In genomic region chr5:124492618-124493017, GRCm38 (mm10) we compare ENCODE assay signal across 19 mouse cellular contexts. TPM values are rescaled to one million over a fixed set of nuclear protein-coding genes. Genes with fewer than 3 reads are reported as not detected.
DNase-seq lines count a peak whose midpoint lies in the region; ATAC-seq and TF ChIP-seq lines count a peak whose summit lies in the region.
"Had no signal": no experiment of that assay in that cellular context is flagged by ENCODE, and none has a peak within 500 bp of the region (broad histone marks: within the 10 kb centered on the region; RNA-seq: fewer than 3 reads in every experiment).

No protein-coding gene starts in this region.

- H3K36me3 ChIP-seq in liver, postnatal 0 days (replicated peaks; ENCODE audit: insufficient read depth, low read length), result no peaks in the 10 kb centered on the region; the same call in 1 of the 2 replicates
- H3K36me3 ChIP-seq in liver, embryonic 12.5 days, result peaks cover 41% of the 10 kb centered on the region
- peaks cover 70% of the 10 kb centered on the region for H3K36me3 ChIP-seq in megakaryocyte, embryonic 14.5 days (replicated peaks; ENCODE audit: low read length)
- no peaks in the 10 kb centered on the region for H3K36me3 ChIP-seq in splenic B cell, adult 2 months (ENCODE audit: control insufficient read depth, insufficient read depth, low read length, poor library complexity, severe bottlenecking)

- H3K9ac ChIP-seq in liver, postnatal 0 days (replicated peaks), result no peak overlapping the region
- no peak overlapping the region for H3K9ac ChIP-seq in liver, embryonic 12.5 days
- H3K9ac ChIP-seq: embryonic facial prominence, embryonic 15.5 days; heart, embryonic 13.5 days; hindbrain, embryonic 15.5 days had no signal

- DNase-seq in liver, postnatal 0 days, result no peak
- DNase-seq in splenic B cell, adult 2 months (ENCODE audit: low read depth, low spot score), result peak; percentile 65
- no peak for DNase-seq in adrenal gland, postnatal 25 days
- no peak for DNase-seq in embryo, embryonic 9.5 days (ENCODE audit: extremely low spot score)
- DNase-seq: adrenal gland, adult 8-10 months; cerebellum, adult 11-12 months; cerebellum, adult 9-10 months; cerebellum, postnatal 25 days; gastrocnemius, postnatal 14 days; heart, postnatal 36 days had no signal

- H3K4me1 ChIP-seq in liver, postnatal 0 days (ENCODE audit: insufficient read depth), result peaks cover 12% of the 10 kb centered on the region
- peaks cover 12% of the 10 kb centered on the region for H3K4me1 ChIP-seq in liver, embryonic 12.5 days
- H3K4me1 ChIP-seq in megakaryocyte, embryonic 14.5 days, result peaks cover 55% of the 10 kb centered on the region
- H3K4me1 ChIP-seq: embryonic facial prominence, embryonic 15.5 days; forebrain, embryonic 10.5 days; hindbrain, embryonic 15.5 days had no signal

- TF ChIP-seq CTCF in liver, postnatal 0 days (IDR thresholded peaks at IDR 0.05; ENCODE audit: low read depth), result no peak

- H3K27ac ChIP-seq in liver, postnatal 0 days (ENCODE audit: low read depth), result no peak overlapping the region
- no peak overlapping the region for H3K27ac ChIP-seq in liver, embryonic 12.5 days
- H3K27ac ChIP-seq: embryonic facial prominence, embryonic 15.5 days; forebrain, embryonic 10.5 days; heart, embryonic 13.5 days; hindbrain, embryonic 15.5 days had no signal

- H3K4me2 ChIP-seq in liver, postnatal 0 days (ENCODE audit: low read depth, low read length), result no peak overlapping the region
- H3K4me2 ChIP-seq in liver, embryonic 12.5 days, result no peak overlapping the region
- H3K4me2 ChIP-seq: embryonic facial prominence, embryonic 15.5 days; heart, embryonic 13.5 days; hindbrain, embryonic 15.5 days had no signal

- 65% methylated on average over 4 of the region's 4 CpGs for WGBS in liver, postnatal 0 days (ENCODE audit: insufficient replicate concordance)
- WGBS in liver, embryonic 12.5 days (ENCODE audit: insufficient replicate concordance), result 58% methylated on average over 4 of the region's 4 CpGs

- TF ChIP-seq EP300 in liver, postnatal 0 days (IDR thresholded peaks at IDR 0.05; ENCODE audit: low read depth), result no peak

- no peaks in the 10 kb centered on the region for H3K9me3 ChIP-seq in liver, postnatal 0 days (ENCODE audit: low read length)
- no peaks in the 10 kb centered on the region for H3K9me3 ChIP-seq in liver, embryonic 12.5 days (replicated peaks)
- no peaks in the 10 kb centered on the region for H3K9me3 ChIP-seq in megakaryocyte, embryonic 14.5 days
- H3K9me3 ChIP-seq: embryonic facial prominence, embryonic 15.5 days; forebrain, embryonic 10.5 days; heart, embryonic 13.5 days; hindbrain, embryonic 15.5 days had no signal

- no peaks in the 10 kb centered on the region for H3K27me3 ChIP-seq in liver, postnatal 0 days (ENCODE audit: insufficient read depth, low read length)
- H3K27me3 ChIP-seq in liver, embryonic 12.5 days (replicated peaks), result no peaks in the 10 kb centered on the region
- H3K27me3 ChIP-seq in megakaryocyte, embryonic 14.5 days (replicated peaks), result no peaks in the 10 kb centered on the region
- H3K27me3 ChIP-seq in splenic B cell, adult 2 months (ENCODE audit: control insufficient read depth, insufficient read depth, low read length, poor library complexity, severe bottlenecking), result no peaks in the 10 kb centered on the region
- H3K27me3 ChIP-seq: embryonic facial prominence, embryonic 15.5 days; heart, embryonic 13.5 days; hindbrain, embryonic 15.5 days had no signal

- peak; percentile 43; the same call in 1 of the 2 replicates for ATAC-seq in liver, postnatal 0 days
- ATAC-seq in liver, embryonic 12.5 days, result no peak; the same call in 1 of the 2 replicates
- ATAC-seq in granulocyte monocyte progenitor cell, adult 5-6 weeks (replicated peaks; ENCODE audit: poor library complexity, severe bottlenecking), result peak; percentile 83
- ATAC-seq: forebrain, embryonic 14.5 days had no signal

- no peak overlapping the region for H3K4me3 ChIP-seq in liver, postnatal 0 days (ENCODE audit: low read depth, low read length)
- no peak overlapping the region for H3K4me3 ChIP-seq in liver, embryonic 12.5 days
- H3K4me3 ChIP-seq in megakaryocyte, embryonic 14.5 days (replicated peaks), result peak overlapping the region; percentile 6
- H3K4me3 ChIP-seq: embryonic facial prominence, embryonic 15.5 days; erythroblast, embryonic 14.5 days; forebrain, embryonic 10.5 days; heart, embryonic 13.5 days; hindbrain, embryonic 15.5 days had no signal

RNA-seq across cellular contexts. Expression of gene Snrnp35, which starts 9.7 kb away (rescaled TPM):
- 5.9 and 6.5 TPM in 2 replicates for polyA plus RNA-seq in liver, postnatal 0 days (2015; fragmentation: Nextera tagmentation; extraction: Ambion mirVana)
- polyA plus RNA-seq in liver, embryonic 12.5 days (2016; fragmentation: Nextera tagmentation; extraction: Ambion mirVana), result 17.8 and 18.3 TPM in 2 replicates
- total RNA-seq in granulocyte monocyte progenitor cell, adult 5-6 weeks (2014; fragmentation: Nextera tagmentation), result 9.1 and 12.3 TPM in 2 replicates
- 11.8 and 11.9 TPM in 2 replicates for total RNA-seq in granulocyte monocyte progenitor cell, adult 5-6 weeks (2017)
- 8.7 and 27.1 TPM in 2 replicates for polyA plus RNA-seq in megakaryocyte, embryonic 14.5 days (2012; ENCODE audit: insufficient read depth, low replicate concordance)
- 20.7 TPM in 2 replicates for total RNA-seq in adrenal gland, postnatal 25 days (2021)

RNA-seq across cellular contexts. Expression of gene Rilpl2, which starts 14.5 kb away (rescaled TPM):
- 10.3 and 11.0 TPM in 2 replicates for polyA plus RNA-seq in liver, postnatal 0 days (2015; fragmentation: Nextera tagmentation; extraction: Ambion mirVana)
- 9.4 and 11.5 TPM in 2 replicates for polyA plus RNA-seq in liver, embryonic 12.5 days (2016; fragmentation: Nextera tagmentation; extraction: Ambion mirVana)
- 51.9 and 68.3 TPM in 2 replicates for total RNA-seq in granulocyte monocyte progenitor cell, adult 5-6 weeks (2014; fragmentation: Nextera tagmentation)
- 40.5 and 61.8 TPM in 2 replicates for total RNA-seq in granulocyte monocyte progenitor cell, adult 5-6 weeks (2017)
- 26.5 and 65.3 TPM in 2 replicates for polyA plus RNA-seq in megakaryocyte, embryonic 14.5 days (2012; ENCODE audit: insufficient read depth, low replicate concordance)
- 27.0 TPM in 2 replicates for total RNA-seq in adrenal gland, postnatal 25 days (2021)

RNA-seq across cellular contexts. Expression of gene Rilpl1, which starts 38.6 kb away (rescaled TPM):
- 2.4 and 3.3 TPM in 2 replicates for polyA plus RNA-seq in liver, postnatal 0 days (2015; fragmentation: Nextera tagmentation; extraction: Ambion mirVana)
- polyA plus RNA-seq in liver, embryonic 12.5 days (2016; fragmentation: Nextera tagmentation; extraction: Ambion mirVana), result 4.5 and 4.9 TPM in 2 replicates
- 1.3 TPM in 1 of 2 replicates, not detected in the other for total RNA-seq in granulocyte monocyte progenitor cell, adult 5-6 weeks (2014; fragmentation: Nextera tagmentation)
- total RNA-seq in granulocyte monocyte progenitor cell, adult 5-6 weeks (2017), result not detected in 2 replicates
- 0.75 and 11.4 TPM in 2 replicates for polyA plus RNA-seq in megakaryocyte, embryonic 14.5 days (2012; ENCODE audit: insufficient read depth, low replicate concordance)
- total RNA-seq in adrenal gland, postnatal 25 days (2021), result 15.1 and 17.7 TPM in 2 replicates

RNA-seq across cellular contexts. Expression of gene Tmed2, which starts 47.9 kb away (rescaled TPM):
- polyA plus RNA-seq in liver, postnatal 0 days (2015; fragmentation: Nextera tagmentation; extraction: Ambion mirVana), result 253 and 267 TPM in 2 replicates
- 394 and 403 TPM in 2 replicates for polyA plus RNA-seq in liver, embryonic 12.5 days (2016; fragmentation: Nextera tagmentation; extraction: Ambion mirVana)
- 512 and 560 TPM in 2 replicates for total RNA-seq in granulocyte monocyte progenitor cell, adult 5-6 weeks (2014; fragmentation: Nextera tagmentation)
- total RNA-seq in granulocyte monocyte progenitor cell, adult 5-6 weeks (2017), result 584 and 1,053 TPM in 2 replicates
- 72.2 and 125 TPM in 2 replicates for polyA plus RNA-seq in megakaryocyte, embryonic 14.5 days (2012; ENCODE audit: insufficient read depth, low replicate concordance)
- total RNA-seq in adrenal gland, postnatal 25 days (2021), result 186 and 197 TPM in 2 replicates

RNA-seq across cellular contexts. Expression of gene Kmt5a, which starts 52.9 kb away (rescaled TPM):
- 26.7 and 30.6 TPM in 2 replicates for polyA plus RNA-seq in liver, postnatal 0 days (2015; fragmentation: Nextera tagmentation; extraction: Ambion mirVana)
- 85.3 and 95.9 TPM in 2 replicates for polyA plus RNA-seq in liver, embryonic 12.5 days (2016; fragmentation: Nextera tagmentation; extraction: Ambion mirVana)
- total RNA-seq in granulocyte monocyte progenitor cell, adult 5-6 weeks (2014; fragmentation: Nextera tagmentation), result 210 and 216 TPM in 2 replicates
- 112 and 163 TPM in 2 replicates for total RNA-seq in granulocyte monocyte progenitor cell, adult 5-6 weeks (2017)
- 134 and 294 TPM in 2 replicates for polyA plus RNA-seq in megakaryocyte, embryonic 14.5 days (2012; ENCODE audit: insufficient read depth, low replicate concordance)
- 216 and 296 TPM in 2 replicates for total RNA-seq in adrenal gland, postnatal 25 days (2021)
